Mouse (Mus musculus) left cerebral cortex, postnatal 25 days (tissue): ENCODE data around the gene Nmnat2. TPM values are rescaled to one million over a fixed set of nuclear protein-coding genes. Genes with fewer than 3 reads are reported as not detected.
"Not testable (repeated sequence)": the region's sequence is repeated elsewhere in the genome, so short reads cannot be mapped to it uniquely, and the experiment has no call there.

Source experiments
- DNase-seq, 2 experiments: peaks; one replicate each; pipeline ENCODE4 v3.0.0; 2022; ENCODE audit warnings: low spot score in 2 of 2, mixed read lengths in 1 of 2
- intact Hi-C: fragments of 180-260 bp; cut with DNase I; formaldehyde crosslinking; loops from one replicate; pipeline ENCODE4 v1.15.1; 2025
- total RNA-seq, 2 experiments: library from RNA; stranded (reverse); gene quantifications; 2 replicates each; pipeline ENCODE4 v1.2.3; 2021

The Nmnat2 gene
- total RNA-seq, 2 experiments from 2014 or later, result 153 to 155 TPM

GRCm38 (mm10) chr1:153075955-153076354 lies 121.2 kb downstream of the Nmnat2 start:
- intact Hi-C loops, result no loop called here
- DNase-seq, result no peak

DNA sequence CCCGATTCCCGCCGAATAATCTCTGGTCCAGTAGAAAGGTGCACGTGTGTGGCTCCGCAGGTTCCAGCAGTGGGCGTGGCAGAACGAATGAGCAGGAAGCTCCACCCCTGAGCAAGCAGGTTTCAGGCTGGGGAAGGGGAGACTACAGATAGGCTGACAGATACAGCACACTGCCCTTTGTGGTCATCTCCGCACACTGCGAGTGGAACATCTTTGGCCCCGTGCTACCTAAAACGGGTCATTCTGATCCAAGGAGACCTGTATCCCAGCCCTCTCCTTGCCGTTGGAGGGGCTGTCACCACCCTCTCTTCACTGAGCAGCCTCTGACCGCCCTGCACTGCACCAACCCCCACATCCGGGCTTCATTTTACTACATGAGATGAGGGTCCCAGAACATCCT lies 128.4 kb downstream of the Nmnat2 start:
- DNase-seq, intact Hi-C loops: not testable (repeated sequence)

DNA sequence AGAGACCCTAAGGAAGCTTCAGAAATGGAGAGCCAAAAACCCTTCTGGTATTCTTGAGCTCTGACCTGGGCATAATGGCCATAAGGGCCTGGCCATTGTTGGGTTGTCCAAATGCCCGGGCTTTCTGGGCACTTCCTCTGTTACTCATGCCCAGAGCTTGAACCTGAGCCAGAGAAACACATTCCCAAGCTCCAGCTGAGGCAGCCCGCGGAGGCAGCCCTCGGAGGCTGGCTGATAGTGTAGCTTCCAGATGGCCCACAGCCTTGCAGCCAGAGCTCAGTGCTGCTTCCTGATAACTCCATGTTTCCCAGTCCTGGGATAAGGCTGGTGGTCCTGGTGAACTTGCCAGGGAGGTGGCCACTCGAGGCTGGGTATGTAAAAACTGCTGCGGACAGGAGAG lies 129.4 kb downstream of the Nmnat2 start:
- peak in 1 of 2 experiments; percentile 63 for DNase-seq
- intact Hi-C loops, result no loop called here

GRCm38 (mm10) chr1:153085198-153085597 lies 130.4 kb downstream of the Nmnat2 start:
- intact Hi-C loops, result no loop called here
- no peak for DNase-seq

GRCm38 (mm10) chr1:153087771-153088170 lies 133.0 kb downstream of the Nmnat2 start:
- intact Hi-C loops, result no loop called here
- no peak for DNase-seq

- no peak for DNase-seq
- intact Hi-C loops, result loop anchor here (2.0 kb wide), 1 partner anchor 41 kb away; no protein-coding TSS in a partner anchor
These were observed 135.3 kb downstream of the Nmnat2 start for GRCm38 (mm10) chr1:153090081-153090480.

GRCm38 (mm10) chr1:153090807-153091206 lies 136.0 kb downstream of the Nmnat2 start:
- intact Hi-C loops, result loop anchor here (2.0 kb wide), 1 partner anchor 42 kb away; no protein-coding TSS in a partner anchor
- no peak for DNase-seq

DNA sequence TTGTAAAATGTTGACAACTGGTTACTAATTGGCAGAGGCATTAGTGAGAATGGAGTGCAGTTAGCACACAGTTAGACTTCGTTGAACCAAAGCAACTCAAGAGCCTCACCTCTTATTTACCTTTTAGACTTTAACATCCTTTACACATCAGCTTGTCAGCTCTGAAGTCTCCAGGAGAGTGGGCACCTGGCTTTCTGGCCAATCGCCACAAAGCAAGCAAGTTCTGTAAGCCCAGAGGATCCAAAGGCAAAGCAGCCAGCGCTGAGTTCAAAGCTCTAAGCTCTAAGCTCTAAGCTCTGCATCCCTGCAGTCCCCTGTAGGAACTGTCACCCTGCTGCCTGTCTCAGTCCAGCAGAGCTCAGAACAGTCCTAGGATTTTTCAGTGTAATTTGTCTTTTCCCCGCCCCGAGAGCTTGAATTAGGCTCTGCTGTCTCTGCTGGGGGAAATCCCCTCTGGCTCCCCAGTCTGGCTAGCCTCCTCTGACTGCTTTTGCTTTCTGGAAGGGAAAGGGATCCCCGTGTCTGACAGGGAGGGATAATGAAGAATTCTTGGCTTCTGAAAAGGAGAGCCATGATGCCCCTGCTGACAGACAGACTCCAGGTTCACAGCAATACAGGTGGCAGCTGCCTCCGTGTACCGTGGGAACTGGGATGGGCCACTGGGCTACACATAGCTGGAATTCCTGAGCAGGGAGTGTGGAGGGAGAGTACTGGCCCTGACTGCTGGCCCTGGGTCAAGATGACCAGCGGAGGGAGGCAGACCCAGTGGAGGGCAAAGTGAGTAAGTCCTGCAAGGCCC lies 136.8 kb downstream of the Nmnat2 start:
- intact Hi-C loops, result loop anchor here (2.0 kb wide), 1 partner anchor 43 kb away; no protein-coding TSS in a partner anchor
- no peak for DNase-seq

- intact Hi-C loops, result no loop called here
- peak; percentile 66 to 77 for DNase-seq
These were observed 137.6 kb downstream of the Nmnat2 start for GRCm38 (mm10) chr1:153092237-153092975.

GRCm38 (mm10) chr1:153093172-153093571 lies 138.4 kb downstream of the Nmnat2 start:
- DNase-seq, result no peak
- intact Hi-C loops, result no loop called here

GRCm38 (mm10) chr1:153093581-153093980 lies 138.8 kb downstream of the Nmnat2 start:
- intact Hi-C loops, result no loop called here
- no peak for DNase-seq

GRCm38 (mm10) chr1:153094226-153095076 lies 139.7 kb downstream of the Nmnat2 start:
- intact Hi-C loops, result no loop called here
- no peak for DNase-seq

DNA sequence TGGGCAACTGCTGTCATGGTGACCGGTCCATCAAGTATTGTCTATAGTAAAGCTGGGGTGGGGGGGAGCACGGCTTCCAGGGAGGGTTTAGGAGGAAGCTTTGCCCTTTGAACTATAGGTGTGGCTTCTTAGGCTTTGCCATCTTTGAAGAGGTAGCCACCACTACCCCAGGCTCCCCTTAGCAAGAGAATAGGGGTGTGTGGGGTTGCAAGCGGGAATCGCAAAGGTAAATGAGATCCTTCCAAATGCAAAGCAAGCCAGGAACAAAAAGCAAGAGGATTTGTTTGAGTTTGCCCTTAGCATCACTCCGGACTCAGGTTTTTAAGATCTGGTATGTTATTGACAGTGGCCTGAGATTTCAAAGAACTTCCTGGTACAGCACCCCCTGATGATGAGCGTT lies 140.5 kb downstream of the Nmnat2 start:
- intact Hi-C loops, result no loop called here
- DNase-seq, result no peak

- intact Hi-C loops, result no loop called here
These were observed 141.3 kb downstream of the Nmnat2 start for GRCm38 (mm10) chr1:153095826-153096727.

GRCm38 (mm10) chr1:153097017-153097675 lies 142.4 kb downstream of the Nmnat2 start:
- DNase-seq, result no peak
- intact Hi-C loops, result no loop called here

More at GRCm38 (mm10) chr1:153095826-153096727, 141.3 kb downstream of the Nmnat2 start:
- no peak for DNase-seq

DNA sequence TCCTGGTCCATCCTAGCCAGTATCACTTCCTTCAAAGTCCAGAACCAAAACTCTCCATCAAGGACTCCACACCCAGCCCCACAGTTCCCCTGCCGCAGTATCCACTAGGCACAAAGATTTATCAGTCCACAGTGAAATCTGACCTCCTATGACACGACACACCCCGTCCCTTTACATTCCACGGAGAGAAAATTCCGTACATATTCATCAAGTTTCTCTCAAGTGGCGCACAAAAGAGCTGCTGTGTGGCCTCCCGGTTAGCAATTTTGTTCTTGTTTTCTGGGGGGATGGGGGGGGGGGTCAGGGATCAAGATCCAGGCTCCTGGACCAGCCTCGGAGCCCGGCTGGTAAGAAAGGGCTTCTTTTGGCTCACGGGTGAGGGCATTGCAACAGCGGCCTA lies 143.8 kb downstream of the Nmnat2 start:
- no peak for DNase-seq
- intact Hi-C loops, result no loop called here

DNA sequence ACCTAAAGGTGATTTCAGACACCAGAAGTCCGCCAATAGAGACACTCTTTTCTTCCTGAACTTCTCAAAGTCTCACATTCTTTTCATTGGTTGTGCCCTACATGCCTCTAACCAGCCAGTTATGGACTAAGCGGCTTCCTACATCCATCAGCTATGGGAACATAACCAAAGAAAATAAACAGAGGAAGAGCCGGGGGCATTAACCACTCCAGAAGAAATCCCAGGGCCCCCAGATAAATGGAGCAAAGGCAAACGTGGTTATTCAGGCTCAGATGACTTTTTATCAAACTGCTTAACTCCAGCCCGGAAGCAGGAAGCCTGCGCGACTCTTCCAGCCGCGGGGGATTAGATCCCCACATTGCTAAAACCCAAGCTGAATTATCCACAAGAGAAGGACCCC lies 146.1 kb downstream of the Nmnat2 start:
- no peak for DNase-seq
- intact Hi-C loops, result loop anchor here (2.0 kb wide), 1 partner anchor 286 kb away; no protein-coding TSS in a partner anchor

DNA sequence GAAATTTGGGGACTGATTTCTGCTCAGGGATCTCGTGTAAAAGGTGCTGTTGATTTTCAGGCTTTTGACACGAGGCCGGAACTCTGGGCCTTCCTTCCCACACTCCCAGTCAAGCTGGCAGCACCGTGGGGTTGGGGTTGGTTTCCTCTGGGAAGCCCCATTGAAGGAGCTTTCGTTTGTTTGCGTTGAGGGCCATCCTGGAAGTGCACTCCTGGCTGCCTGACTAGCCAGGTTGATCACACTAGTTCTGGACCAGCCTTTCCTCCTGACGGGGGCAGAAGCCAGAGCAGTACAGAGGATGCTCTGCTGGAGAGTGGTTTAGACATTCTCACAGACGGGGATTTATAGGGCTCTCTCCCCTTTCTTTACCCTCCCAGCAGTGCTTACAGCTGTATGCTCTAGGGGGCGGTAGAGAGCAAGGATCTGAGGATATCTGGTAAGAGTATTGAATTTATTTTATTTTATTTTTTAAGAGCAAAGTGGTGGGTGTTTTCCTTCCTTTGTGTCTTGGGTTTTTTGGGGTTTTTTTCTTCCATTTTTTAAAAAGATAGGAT lies 146.6 kb downstream of the Nmnat2 start:
- peak; percentile 37 to 45 for DNase-seq
- intact Hi-C loops, result loop anchor here (2.0 kb wide), 1 partner anchor 285 kb away; no protein-coding TSS in a partner anchor
